Mouse (Mus musculus) heart, adult 9 months (tissue): Measurements from ENCODE around the gene Fgf11.

Experiments
- DNase-seq, 2 experiments: peaks; one replicate each; pipeline ENCODE4 v3.0.0; 2022; ENCODE audit warnings: low spot score in 2 of 2

The Fgf11 gene

DNA sequence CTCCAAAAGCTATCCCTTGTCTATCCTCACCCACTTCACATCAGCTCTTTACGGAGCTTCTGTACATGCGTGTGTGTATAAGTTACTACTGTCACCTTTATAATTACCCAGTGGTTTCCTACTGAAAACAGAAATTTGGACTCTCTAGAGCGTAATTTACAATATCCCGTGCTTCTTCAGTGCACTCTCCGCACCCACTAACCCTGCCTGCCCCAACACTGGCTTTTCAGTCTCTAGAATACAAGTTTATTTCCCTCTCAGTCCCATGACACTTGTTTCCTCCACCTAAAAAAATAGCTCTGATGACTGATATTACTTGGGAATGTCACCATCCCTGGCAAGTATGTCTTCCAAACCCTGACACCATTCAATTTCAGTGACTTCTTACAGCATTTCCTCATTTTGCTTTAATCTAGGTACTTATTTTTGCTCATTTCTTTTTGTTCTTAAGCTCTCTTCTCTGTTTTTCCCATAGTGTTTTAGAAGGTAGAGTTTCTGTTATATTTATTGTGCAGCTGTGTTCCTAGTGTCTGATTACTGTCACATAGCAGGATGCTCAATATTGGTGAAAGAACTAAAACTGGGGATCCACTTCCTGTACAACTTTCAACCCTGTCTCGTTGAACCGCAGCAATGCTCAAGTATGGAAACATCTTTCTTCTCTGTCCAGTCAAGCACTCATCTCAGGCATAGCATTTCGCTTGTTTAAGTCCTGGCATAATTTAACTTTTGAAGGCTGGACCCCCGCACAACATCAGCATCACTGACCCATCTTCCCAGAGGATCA is 44.2 kb downstream of the Fgf11 start:
- no peak for DNase-seq

DNA sequence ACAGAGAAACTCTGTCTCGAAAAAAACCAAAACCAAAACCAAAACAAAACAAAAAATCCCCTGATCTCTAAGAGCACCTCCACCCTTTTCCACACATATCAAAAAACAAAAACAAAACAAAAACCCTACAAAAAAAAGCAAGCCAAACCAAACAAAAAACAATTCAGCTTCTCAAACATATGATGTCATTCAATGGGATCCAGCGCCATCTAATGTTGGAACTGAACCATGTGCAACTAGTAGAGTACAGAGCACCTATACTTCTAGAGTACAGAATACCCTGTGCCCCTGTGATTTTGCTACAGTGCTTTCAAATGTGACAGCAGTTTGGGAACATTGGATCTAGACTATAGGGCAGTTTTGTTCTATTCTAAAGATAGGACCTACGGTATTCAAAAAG is 47.0 kb downstream of the Fgf11 start:
- peak in 1 of 2 experiments; percentile 42 for DNase-seq

DNA sequence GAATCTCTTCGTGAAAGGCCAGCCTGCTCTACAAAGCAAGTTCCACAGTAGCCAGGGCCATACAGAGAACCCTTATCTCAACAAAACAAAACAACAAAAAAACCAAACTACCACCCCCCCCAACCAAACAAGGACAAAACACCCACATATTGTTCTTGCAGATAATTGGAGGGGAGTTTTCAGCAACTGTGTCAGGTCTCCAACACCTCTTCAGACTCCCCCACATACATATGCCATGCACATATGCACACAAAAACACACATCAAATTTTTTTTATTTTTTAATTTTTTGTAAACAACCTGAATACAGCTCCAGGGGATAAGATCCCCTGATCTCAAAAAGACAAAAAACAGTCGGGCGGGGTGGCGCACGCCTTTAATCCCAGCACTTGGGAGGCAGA is 47.4 kb downstream of the Fgf11 start:
- no peak for DNase-seq

DNA sequence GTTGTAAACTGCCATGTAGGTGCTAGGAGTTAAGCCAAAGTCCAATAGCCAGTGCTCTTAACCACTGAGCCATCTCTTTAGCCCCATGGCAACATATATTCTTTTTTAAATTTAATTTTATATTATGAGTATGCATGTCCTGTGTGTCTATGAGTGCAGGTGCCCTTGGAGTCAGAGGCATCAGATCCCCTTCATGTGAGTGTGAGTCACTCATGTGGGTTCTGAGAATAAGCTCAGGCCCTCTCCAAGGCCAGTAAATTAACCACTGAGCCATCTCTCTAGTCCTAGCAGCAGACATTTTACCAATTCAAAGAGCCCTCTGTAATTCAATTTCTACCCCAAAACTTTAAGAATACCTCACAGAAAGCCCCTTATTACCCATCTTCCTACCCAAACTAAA is 49.0 kb downstream of the Fgf11 start:
- no peak for DNase-seq

DNA sequence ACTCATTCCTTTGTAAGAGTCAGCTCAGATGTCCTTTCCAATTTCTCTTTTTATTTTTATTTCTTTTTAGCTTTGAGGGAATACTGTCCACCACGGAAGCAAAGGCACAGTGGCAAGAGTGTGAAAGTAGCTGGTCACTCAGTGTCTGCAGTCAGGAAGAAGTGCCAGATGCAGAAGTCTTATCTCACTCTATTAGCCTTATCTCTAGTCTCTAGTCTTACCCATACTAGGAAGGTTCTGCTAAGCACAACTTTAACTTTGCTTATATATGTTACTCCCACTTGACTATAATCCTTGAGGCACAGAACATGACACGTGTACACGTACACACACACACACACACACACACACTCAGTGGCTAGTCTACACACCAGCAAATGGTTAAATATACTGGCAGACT is 50.0 kb downstream of the Fgf11 start:
- no peak for DNase-seq
